Mouse (Mus musculus): Measurements from ENCODE around the gene Setd2. TPM values are rescaled to one million over a fixed set of nuclear protein-coding genes. Genes with fewer than 3 reads are reported as not detected.

The Setd2 gene
- polyA plus RNA-seq, 1 experiment from 2014 or later, result 55.6 TPM

- no peaks in the 10 kb centered on the region for H3K36me3 ChIP-seq (ENCODE audit: insufficient read depth)
These were observed 99.4 kb downstream of the Setd2 start for GRCm38 (mm10) chr9:110631651-110632275.

DNA sequence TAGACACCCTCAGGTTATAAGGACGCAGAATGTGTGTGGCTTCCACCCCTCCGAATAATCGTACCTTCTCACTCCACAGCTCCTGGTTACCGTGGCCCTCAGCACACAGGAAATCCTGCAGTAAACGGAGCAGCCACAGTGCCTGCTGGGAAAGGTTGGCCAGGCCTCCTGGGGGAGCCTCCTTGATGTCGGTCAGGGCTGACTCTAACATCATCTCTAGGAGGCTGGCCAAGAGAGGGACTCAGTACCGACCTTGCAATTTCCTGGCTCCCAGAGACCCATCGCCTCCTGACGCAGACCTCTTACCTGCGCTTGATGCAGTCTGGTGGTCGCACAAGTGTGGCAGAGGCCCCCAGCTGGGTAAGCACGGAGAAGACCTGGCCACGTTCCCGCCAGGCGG is 100.3 kb downstream of the Setd2 start:
- H3K27me3 ChIP-seq (ENCODE audit: insufficient read depth, low read length), result peaks cover 23% of the 10 kb centered on the region
- no peak overlapping the region for H3K4me3 ChIP-seq (ENCODE audit: low read depth, low read length)
- DNase-seq, result no peak
- H3K4me2 ChIP-seq, result no peak overlapping the region
- H3K4me1 ChIP-seq (ENCODE audit: insufficient read depth), result no peaks in the 10 kb centered on the region
- no peak overlapping the region for H3K9ac ChIP-seq
- no peak for TF ChIP-seq CTCF (IDR thresholded peaks at IDR 0.05; ENCODE audit: low read depth)
- 68% methylated on average over 15 of the region's 15 CpGs for WGBS
- no peaks in the 10 kb centered on the region for H3K9me3 ChIP-seq (ENCODE audit: low read depth, low read length)
- ATAC-seq (ENCODE audit: insufficient read depth), result no peak
- no peak overlapping the region for H3K27ac ChIP-seq (ENCODE audit: low read depth)
- H3K36me3 ChIP-seq (ENCODE audit: insufficient read depth), result no peaks in the 10 kb centered on the region

More at GRCm38 (mm10) chr9:110631651-110632275, 99.4 kb downstream of the Setd2 start:
- DNase-seq (peak; percentile 35), ATAC-seq (ENCODE audit: insufficient read depth) (no peak)
- Histone ChIP-seq H3K27me3 (ENCODE audit: insufficient read depth, low read length) (peaks cover 23% of the 10 kb centered on the region), H3K4me1 (ENCODE audit: insufficient read depth) (no peaks in the 10 kb centered on the region), H3K27ac (ENCODE audit: low read depth) (no peak overlapping the region), H3K4me3 (ENCODE audit: low read depth, low read length) (no peak overlapping the region; the same call in 1 of the 2 replicates), H3K9ac (no peak overlapping the region), H3K4me2 (peak overlapping the region; percentile 43), H3K9me3 (ENCODE audit: low read depth, low read length) (no peaks in the 10 kb centered on the region)
- TF ChIP-seq CTCF (IDR thresholded peaks at IDR 0.05; ENCODE audit: low read depth), result peak; percentile 42
- WGBS, result 18% methylated on average over 30 of the region's 30 CpGs

- Histone ChIP-seq H3K4me3 (ENCODE audit: low read depth, low read length) (no peak overlapping the region), H3K9ac (no peak overlapping the region), H3K9me3 (ENCODE audit: low read depth, low read length) (no peaks in the 10 kb centered on the region), H3K27me3 (ENCODE audit: insufficient read depth, low read length) (peaks cover 23% of the 10 kb centered on the region), H3K36me3 (ENCODE audit: insufficient read depth) (no peaks in the 10 kb centered on the region; the same call in 1 of the 2 replicates), H3K27ac (ENCODE audit: low read depth) (no peak overlapping the region), H3K4me2 (no peak overlapping the region), H3K4me1 (ENCODE audit: insufficient read depth) (no peaks in the 10 kb centered on the region)
- DNase-seq (no peak), ATAC-seq (ENCODE audit: insufficient read depth) (no peak)
- WGBS, result 67% methylated on average over 17 of the region's 17 CpGs
- TF ChIP-seq CTCF (IDR thresholded peaks at IDR 0.05; ENCODE audit: low read depth), result no peak
These were observed 101.5 kb downstream of the Setd2 start for GRCm38 (mm10) chr9:110633882-110634281.

GRCm38 (mm10) chr9:110635225-110635624 is 102.8 kb downstream of the Setd2 start:
- peak; percentile 44; the same call in 1 of the 2 replicates for ATAC-seq (ENCODE audit: insufficient read depth)
- Histone ChIP-seq H3K36me3 (ENCODE audit: insufficient read depth) (no peaks in the 10 kb centered on the region; the same call in 1 of the 2 replicates), H3K9me3 (ENCODE audit: low read depth, low read length) (no peaks in the 10 kb centered on the region), H3K4me3 (ENCODE audit: low read depth, low read length) (no peak overlapping the region), H3K4me2 (no peak overlapping the region), H3K9ac (no peak overlapping the region), H3K4me1 (ENCODE audit: insufficient read depth) (no peaks in the 10 kb centered on the region), H3K27me3 (ENCODE audit: insufficient read depth, low read length) (peaks cover 23% of the 10 kb centered on the region), H3K27ac (ENCODE audit: low read depth) (no peak overlapping the region)
- WGBS, result 6% methylated on average over 19 of the region's 19 CpGs
- TF ChIP-seq CTCF (IDR thresholded peaks at IDR 0.05; ENCODE audit: low read depth), result peak; percentile 99
- DNase-seq, result peak; percentile 91

DNA sequence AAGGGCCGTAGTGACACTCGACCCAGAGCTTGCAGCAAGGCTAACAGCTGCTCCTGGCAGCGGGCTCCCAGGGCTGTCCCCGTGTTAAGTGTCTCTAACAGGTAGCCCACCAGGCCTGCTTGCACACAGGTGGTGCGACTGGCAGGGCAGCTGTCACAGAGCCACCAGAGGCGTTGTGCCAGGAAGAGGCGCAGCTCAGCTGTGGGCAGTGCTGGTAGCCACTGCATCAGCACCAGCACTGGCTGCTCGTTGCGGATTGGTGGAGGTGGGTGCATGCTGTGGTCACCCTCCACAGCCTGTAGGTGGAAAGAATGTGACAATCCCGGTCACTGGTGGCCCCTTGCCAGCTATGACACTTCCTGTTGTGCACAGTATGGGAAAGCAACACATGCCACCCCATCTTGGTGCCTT is 106.2 kb downstream of the Setd2 start:
- no peak for ATAC-seq (ENCODE audit: insufficient read depth)
- Histone ChIP-seq H3K4me1 (ENCODE audit: insufficient read depth) (no peaks in the 10 kb centered on the region), H3K4me2 (no peak overlapping the region), H3K27ac (ENCODE audit: low read depth) (no peak overlapping the region), H3K27me3 (ENCODE audit: insufficient read depth, low read length) (0 out of 2 replicates have a peak, but pooled peaks cover 5% of the 10 kb centered on the region), H3K36me3 (ENCODE audit: insufficient read depth) (no peaks in the 10 kb centered on the region; the same call in 1 of the 2 replicates), H3K9me3 (ENCODE audit: low read depth, low read length) (no peaks in the 10 kb centered on the region), H3K4me3 (ENCODE audit: low read depth, low read length) (no peak overlapping the region), H3K9ac (no peak overlapping the region)
- TF ChIP-seq CTCF (IDR thresholded peaks at IDR 0.05; ENCODE audit: low read depth), result no peak
- 80% methylated on average over 10 of the region's 10 CpGs for WGBS
- peak; percentile 27 for DNase-seq

GRCm38 (mm10) chr9:110641006-110641405 is 108.6 kb downstream of the Setd2 start:
- TF ChIP-seq CTCF (IDR thresholded peaks at IDR 0.05; ENCODE audit: low read depth), result no peak
- Histone ChIP-seq H3K36me3 (ENCODE audit: insufficient read depth) (no peaks in the 10 kb centered on the region; the same call in 1 of the 2 replicates), H3K27ac (ENCODE audit: low read depth) (no peak overlapping the region), H3K9me3 (ENCODE audit: low read depth, low read length) (no peaks in the 10 kb centered on the region), H3K9ac (no peak overlapping the region), H3K4me2 (no peak overlapping the region), H3K27me3 (ENCODE audit: insufficient read depth, low read length) (no peaks in the 10 kb centered on the region), H3K4me1 (ENCODE audit: insufficient read depth) (no peaks in the 10 kb centered on the region), H3K4me3 (ENCODE audit: low read depth, low read length) (no peak overlapping the region)
- ATAC-seq (ENCODE audit: insufficient read depth) (no peak), DNase-seq (no peak)
- 72% methylated on average over 5 of the region's 5 CpGs for WGBS

- Histone ChIP-seq H3K4me2 (no peak overlapping the region), H3K27ac (ENCODE audit: low read depth) (no peak overlapping the region), H3K9me3 (ENCODE audit: low read depth, low read length) (no peaks in the 10 kb centered on the region), H3K36me3 (ENCODE audit: insufficient read depth) (no peaks in the 10 kb centered on the region; the same call in 1 of the 2 replicates), H3K4me1 (ENCODE audit: insufficient read depth) (no peaks in the 10 kb centered on the region), H3K27me3 (ENCODE audit: insufficient read depth, low read length) (no peaks in the 10 kb centered on the region), H3K9ac (no peak overlapping the region), H3K4me3 (ENCODE audit: low read depth, low read length) (no peak overlapping the region)
- WGBS, result 45% methylated on average over 5 of the region's 5 CpGs
- no peak for ATAC-seq (ENCODE audit: insufficient read depth)
- DNase-seq, result no peak
- no peak for TF ChIP-seq CTCF (IDR thresholded peaks at IDR 0.05; ENCODE audit: low read depth)
These were observed 110.6 kb downstream of the Setd2 start for GRCm38 (mm10) chr9:110642812-110643524.
